Mouse (Mus musculus) brain, embryonic 14.5 days (tissue): Measurements from ENCODE around the gene Map3k19.

ENCODE experiments used
- CTCF ChIP-seq: fragments of 200-500 bp; IDR thresholded peaks from 2 replicates; pipeline ENCODE4 v1.5.1; 2012; ENCODE audit warnings: inconsistent platforms, mild to moderate bottlenecking, moderate library complexity, borderline replicate concordance; ENCODE audit not compliant: insufficient read depth, insufficient read length; ENCODE audit errors: extremely low read depth
- POLR2A ChIP-seq: fragments of 200-500 bp; IDR thresholded peaks from 2 replicates; pipeline ENCODE4 v1.6.1; 2012; ENCODE audit warnings: mild to moderate bottlenecking, inconsistent platforms, borderline replicate concordance; ENCODE audit not compliant: poor library complexity, insufficient read depth, insufficient read length, severe bottlenecking; ENCODE audit errors: extremely low read depth

DNA sequence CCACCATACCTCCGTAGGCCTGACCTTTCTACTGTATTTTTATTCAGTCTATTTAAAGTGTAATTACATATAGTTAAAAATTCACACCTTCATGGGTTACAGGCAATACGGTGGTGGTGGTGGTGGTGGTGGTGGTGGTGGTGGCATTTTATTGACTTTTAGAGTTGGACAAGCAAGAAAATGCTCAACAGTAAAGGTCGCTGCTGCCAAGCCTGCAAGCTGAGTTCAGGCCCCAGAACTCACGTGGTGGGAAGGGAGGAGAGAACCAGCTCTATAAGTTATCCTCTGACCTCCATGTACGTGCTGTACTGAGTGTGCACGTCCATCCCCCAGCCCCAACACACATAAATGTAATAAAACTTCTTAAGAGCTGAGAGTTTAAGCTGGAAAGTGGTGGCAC lies 38.5 kb downstream of the Map3k19 start:
- TF ChIP-seq POLR2A (no peak), CTCF (no peak)
